Mouse (Mus musculus): ENCODE results near the gene Sulf2.
"Not testable (repeated sequence)": the region's sequence is repeated elsewhere in the genome, so short reads cannot be mapped to it uniquely, and the experiment has no call there.

Gene Sulf2

DNA sequence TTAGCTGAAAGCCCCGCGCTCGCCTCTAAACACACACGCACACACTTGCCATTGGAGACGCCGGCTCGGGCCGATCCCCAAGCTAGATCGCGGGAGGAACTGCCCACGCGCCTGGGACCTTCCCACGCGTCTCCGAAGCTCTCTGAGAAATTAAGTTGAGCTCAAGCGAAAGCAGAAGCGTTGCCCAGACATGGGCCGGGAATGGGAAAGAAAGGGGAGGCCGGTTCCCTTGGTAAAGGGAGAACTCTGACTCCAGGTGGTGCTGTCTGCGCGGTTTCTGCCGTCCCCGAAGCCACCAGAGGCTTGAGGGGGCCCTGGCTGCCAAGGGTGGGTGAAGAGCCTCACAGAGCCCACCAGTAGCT, at the start of gene Sulf2:
Gene Sulf2, minus strand, starts transcription at position 210 of the 362 bp plus-strand sequence.
- DNase-seq: peak; percentile 77 to 85

DNA sequence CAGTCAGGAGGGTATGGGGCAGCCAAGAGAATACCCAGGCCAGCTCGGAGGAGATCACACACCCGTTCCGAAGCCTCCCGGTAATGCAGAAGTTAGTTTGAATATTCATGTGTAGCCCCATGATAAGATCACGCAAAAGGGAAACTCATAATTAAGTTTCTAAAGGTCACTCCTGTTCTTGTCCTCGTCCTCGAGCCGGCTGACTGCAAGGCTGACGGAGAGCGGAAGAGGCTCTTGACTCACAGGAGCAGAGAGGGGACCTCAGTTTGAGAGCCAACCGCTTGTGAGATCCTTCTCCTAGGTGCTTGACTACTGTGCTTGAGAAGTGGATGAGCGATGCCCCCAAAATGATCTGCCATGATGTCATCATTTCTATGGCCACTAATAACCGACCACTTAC, 48.7 kb upstream of the Sulf2 start:
- no peak for DNase-seq

DNA sequence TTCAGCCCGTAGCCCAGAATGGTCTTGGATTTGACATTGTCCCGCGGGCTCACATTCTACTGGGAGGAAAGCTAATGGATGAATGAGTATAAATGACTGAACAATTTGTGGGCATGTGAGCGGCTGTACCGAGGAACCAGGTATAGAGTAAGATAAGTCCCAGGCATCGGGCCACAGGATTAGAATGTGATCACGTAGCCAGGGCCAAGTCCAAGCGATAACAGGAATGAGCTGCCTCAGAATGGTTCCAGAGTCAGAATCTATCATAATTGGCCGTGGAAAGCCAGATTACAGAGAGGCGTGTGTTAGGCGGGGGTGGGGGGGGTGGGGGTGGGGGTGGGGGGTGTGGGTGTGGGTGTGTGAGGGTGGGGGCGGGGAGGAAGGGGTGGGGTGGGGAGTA, 48.2 kb upstream of the Sulf2 start:
- no peak for DNase-seq

DNA sequence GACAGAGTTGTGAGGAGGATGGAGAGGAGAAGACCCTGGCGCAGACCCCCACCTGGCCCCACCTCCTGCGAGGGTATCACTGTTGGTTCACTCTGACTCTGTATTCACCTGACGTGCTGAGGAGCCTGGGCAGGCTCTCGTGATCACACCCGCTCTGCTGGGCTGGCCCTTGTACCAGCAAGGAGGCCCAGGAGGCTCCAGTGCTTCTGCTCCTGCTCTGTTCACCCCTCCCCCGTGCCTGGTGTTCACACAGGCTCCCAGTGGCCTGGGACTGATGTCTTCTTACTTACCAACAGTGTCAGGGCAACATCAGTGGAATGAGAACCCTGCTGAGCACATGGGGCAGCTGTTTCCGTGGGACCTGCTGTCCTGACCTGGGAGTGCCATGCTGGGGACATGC, 42.5 kb upstream of the Sulf2 start:
- no peak for DNase-seq

DNA sequence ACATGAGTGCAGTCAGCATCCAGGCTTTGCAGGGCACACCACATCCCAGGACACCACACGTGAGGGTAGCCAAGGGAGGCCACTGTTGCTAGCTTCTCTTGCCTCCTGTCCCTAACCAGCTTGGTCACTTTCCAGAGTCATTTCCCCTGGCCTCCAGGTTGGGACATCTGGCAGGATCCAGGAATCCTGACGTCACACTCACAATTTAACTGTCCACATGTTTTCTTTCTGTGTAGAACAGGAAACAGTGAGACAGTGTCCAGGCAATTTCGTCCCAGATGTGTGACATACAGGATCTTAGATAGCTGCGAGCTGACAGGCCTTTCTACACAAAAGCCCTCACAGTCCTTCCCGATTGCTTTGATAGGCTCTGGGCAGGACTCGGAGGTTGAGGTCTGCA, 41.6 kb upstream of the Sulf2 start:
- no peak for DNase-seq

DNA sequence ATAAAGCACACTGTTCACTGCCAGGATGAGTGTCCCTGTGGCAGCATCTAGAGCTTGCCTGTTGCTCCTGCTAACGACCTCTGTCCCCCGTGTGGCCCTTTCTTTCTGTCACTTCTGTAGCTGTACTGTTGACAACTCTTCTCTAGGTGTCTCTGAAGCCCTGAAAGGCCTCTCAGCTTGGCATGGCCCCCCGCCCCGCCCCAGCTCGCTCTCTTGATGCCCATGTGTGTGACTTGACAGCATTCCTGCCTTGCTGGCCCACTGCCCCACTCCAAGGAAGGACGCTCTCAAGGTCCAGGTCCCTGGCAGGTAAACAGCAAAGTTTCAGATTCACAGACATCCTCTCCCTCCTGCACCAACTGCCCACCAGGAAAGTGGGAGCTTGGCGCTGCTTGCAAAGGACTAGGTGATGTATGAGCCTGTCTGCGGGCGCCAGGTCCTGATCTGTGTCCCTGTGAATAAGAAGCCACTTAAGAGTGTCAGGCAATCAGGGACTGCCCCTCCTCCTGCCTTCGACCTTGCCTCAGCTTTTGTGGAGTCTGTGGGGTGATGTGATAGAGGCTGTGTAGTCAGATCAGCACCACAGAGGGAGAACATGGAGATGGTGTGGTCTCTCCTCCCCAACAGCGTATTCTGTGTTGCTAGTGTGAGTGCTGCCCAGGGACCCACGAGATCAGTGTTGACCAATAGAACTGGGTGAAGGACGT, 40.8 kb upstream of the Sulf2 start:
- DNase-seq: no peak

DNA sequence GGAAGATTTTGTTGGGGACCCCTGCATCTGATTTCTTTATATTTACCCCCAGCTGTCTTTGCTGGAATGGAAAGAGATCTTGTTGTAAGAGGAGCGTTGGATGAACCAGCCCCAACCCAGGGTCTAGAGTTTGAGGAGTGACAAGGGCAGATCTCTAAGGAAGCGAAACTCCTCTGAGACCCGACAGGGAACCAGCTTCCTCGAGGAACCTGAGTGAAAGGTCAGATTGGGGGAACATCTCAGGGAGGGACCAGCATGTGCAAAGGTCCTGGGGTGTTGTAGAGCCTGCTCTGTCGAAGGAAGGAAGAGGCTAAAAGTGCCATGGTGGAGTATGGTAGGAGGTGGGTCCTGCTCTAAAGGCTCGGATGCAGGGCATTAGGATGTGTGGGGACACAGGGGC, 39.6 kb upstream of the Sulf2 start:
- no peak for DNase-seq

DNA sequence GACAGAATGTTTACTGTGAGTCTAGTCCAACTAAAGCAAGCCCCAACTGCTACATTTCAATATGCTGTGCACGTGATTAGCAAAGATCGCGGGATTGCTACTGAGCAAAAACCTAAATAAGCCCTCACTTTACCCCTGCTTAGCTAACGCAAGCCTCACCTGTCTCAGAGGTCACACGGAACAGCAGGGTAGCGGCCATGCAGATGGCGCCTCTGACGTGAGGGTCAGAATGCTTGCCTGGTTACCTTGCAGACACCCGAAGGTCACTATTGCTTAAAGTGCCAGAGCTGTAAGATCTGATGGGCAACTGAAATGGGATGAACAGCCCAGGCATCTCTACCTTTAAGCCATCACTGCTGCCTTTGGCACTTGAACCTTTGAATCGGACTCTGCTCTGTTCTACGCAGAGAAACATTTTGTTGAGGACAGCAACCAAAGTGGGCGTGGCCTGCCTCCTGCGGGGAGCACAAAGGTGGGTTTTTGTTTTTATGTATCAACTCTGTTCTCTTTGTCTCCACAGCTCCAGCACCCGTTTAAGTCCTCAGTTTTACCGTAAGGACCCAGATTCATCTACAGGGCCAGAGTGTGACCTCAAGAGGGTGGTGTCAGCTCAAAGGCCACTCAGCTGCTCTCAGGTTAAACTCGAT, 38.8 kb upstream of the Sulf2 start:
- no peak for DNase-seq

DNA sequence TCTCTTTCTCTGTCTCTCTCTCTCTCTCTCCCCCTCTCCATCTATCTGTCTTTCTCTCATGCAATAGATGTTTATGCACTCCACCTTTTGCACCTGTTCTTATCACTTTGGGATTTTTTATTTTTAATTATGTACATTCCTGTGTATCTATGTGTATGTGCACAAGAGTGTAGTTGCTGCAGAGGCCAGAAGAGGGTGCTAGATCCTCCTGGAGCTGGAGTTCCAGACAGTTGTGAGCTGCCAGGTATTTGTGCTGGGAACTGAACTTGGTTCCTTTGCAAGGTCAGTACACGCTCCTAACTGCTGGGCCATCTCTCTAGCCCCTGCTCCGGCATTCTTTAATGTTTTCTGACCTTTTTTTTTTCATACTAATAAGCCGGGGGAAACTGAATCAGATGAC, 38.0 kb upstream of the Sulf2 start:
- no peak for DNase-seq

DNA sequence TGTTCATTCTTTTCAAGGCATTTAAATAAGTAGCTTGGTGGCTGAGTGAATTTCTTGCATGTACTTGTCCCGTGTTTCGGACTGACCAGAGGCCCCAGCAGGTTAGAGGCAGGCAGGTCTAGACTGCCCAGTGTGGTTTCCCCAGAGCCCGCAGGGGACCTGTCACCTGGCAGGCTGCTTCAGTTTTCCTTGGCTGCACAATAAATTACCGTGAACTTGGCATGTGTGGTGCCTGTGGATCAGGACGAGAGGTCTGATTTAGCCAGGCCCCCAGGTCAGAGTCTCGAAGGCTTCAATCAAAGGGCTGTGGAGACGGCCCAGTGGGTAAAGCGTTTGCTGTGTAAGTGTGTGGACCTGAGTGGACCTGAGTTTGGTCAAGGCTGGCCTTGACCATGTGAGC, 35.4 kb upstream of the Sulf2 start:
- DNase-seq: no peak

DNA sequence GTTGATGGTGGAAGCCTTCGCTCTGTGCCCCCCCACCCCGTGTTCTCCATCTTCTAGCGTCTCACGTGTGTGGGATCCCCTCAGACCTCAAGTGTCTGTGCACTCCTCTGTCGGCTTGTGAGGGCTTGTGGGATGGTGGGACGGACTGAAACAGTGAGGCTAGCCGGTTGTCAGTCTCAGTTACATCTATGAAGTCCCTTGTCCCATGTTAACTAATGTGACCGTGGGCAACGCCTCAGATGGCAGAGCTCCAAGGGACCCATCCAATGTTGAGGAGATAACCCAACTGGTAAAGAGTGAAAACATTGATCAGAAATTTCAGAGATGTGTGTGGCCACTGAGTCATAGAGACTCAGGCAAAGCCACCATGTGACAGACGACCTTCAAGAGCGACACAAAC, 33.7 kb upstream of the Sulf2 start:
- no peak for DNase-seq

DNA sequence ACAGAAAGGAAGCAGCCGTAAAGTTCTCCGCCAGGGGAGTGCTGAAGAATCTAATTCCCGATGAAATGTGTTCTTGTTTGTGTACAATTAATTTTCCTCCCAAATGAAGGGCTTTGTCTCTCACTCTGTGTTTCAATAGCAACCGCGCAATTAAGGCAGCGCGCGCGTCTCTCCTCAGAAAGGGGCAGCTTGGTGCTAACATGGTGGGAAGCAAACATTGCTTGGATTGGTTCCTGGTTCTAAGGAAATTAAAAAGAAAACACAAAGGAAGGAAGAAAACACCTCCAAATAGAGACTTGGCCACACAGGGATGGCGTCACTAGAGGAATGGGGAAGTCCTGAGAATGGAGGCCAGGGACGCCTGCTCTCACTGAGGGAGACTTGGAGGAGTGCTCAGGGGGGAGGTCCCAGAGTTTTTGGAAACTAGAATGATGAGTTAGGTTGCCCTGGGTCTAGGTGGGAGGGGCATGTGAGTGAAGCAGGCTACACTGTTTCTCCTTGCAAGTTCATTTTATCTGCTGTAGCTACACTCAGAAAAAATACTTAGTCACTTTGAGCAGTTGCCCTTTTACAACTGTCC, 32.5 kb upstream of the Sulf2 start:
- DNase-seq: peak in 1 of 2 experiments; percentile 17

DNA sequence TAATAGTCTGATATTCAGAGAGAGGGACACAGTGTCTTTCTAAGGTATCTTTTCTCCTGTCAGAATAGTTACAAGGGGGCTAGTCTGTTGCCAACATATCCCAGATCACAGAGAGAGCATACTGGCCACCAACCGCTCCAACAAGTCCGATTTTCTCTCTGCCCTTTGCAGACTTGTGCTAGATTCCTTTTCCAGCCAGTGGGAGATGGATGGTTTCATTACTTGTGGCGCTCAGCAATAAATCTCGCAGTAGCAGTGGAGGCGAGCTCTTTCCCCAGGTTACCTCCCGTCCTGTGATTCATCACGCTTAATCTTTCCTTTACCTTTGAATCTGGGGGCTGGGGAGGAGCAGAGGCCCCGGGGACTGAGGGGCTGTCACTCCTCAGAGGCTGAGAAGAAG, 31.9 kb upstream of the Sulf2 start:
- not testable (repeated sequence) for DNase-seq

DNA sequence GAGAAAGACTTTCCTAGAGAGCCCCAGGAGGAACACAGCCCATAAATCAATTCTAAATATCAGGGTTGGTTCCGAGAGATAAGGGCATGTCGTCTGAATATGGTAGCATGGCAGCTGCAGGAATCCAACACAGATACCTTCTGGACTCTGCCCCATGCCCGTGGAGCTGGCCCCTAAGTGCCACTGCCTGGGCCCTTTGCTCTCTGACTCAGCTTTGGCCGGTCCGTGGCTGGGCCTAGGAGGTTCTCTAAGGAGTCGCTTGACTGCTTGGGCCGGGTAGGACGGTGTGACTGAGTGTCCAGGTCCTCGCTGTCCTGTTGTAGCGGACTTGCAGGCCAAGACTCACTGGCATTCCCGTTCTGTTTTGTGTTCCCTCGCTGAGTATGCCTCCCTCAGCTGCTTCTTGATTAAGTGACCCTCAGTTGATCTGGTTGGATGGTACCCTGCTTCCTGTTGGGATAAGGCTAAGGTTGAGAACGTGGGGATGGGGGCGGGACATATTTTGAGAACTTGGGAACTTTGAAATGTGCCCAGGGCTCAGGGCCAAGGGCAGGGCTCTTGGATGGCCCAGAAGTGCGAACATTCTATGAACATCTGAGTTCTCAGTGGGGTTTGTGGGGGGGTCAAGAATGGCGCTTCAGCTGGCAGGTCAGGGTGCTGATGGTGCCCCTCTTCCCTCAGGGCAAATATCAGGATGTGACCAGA, 30.9 kb upstream of the Sulf2 start:
- no peak for DNase-seq

DNA sequence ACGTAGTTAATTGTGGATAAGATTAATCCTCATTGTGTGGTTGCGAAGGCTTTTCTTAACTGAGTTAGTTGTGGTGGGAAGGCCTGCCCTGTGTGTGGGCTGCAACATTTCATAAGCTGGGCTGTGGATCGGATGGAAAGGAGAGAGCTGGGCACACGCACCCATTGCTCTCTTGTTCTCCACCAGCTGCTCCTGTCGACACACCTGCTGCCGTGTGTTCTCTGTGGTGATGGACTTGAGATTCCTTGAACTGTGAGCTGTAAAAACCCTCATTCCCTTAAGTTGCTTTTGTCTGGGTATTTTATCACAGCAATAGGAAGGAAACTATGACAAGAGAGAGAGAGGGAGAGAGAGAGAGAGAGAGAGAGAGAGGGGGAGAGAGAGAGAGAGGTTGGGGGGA, 30.3 kb upstream of the Sulf2 start:
- DNase-seq: no peak

DNA sequence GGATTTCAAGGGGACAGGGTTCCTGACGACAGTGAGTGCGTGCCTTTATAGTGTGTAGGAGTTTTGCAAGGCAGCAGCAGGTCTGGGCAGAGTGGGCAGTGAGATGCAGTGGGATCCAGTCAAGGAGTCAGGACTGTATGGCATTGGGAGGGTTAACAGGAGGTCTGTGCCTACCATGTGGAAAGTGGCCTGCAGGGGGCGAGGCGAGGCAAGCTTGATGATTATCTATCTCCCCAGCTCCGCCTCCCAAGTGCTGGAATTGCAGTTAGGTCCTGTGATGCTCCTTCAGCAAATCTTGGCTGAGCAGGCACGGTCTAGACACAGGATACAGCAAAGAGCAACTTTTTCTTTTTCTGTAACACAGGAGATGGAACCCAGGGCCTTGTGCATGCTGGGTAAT, 29.0 kb upstream of the Sulf2 start:
- DNase-seq: no peak

DNA sequence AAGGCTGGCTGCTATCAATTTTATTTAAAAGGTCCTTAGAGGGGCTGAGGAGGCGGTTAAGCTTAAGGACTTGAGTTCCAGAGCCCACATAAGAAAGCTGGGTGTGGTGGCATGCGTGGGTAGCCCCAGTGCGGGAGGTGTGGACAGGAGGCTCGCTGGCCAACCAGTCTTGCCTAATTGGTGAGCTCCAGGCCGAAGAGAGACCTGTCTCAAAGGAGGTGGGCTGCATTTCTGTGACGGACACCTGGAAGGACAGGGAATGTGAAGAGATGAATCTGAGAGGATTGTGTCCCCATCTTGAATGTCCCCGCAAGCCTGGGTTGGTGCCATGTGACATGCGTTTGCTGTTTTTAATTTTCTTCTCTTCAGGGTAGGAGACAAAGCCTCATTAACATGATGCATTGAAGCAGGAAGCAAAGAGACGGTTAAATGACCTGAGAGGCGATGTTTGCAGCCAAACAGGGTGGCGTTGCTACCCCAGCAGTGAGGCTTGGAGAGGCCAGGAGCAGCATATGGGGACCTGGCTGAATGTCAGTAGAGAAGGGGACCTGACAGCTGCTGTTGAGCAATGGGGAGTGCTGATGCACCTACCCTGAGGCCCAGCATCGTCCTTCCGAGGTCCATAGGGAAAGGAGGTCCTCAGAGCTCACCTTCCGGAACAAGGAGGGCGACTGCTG, 26.7 kb upstream of the Sulf2 start:
- no peak for DNase-seq

DNA sequence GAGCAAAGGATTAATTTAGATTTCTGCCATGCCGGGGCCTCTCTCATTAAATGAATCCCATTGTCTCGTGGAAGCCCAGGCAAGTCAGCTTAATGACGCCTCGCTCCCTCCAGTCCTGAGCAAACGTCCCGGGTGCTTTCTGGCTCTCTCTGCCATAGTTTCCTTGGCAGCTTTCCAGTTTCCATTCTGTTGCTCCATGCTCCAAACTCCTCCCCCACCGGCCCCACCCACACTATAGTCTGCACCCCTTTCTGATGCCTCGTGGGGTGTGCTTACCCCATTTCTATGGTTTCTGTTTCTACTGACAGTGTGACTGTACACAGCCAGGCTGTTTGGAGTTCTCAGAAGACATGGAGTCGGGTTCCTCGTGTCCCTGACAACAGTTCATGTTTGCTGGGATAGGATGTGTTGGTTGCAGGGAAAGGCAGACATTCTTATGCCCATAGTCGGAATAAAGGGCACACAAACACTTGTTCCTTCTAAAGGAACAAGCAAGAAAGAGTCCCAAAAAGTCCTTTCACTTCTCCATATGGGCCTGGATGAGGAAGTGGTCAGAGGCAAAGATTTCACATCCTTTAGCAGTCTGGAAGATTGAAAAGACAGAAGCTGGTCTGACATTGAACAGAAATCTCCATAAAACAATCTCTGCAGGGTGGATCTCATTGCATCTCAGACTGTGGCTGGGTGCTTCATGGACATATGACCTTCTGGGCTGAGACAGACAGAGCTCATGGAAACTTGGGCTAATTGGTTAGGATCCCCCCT, 25.5 kb upstream of the Sulf2 start:
- DNase-seq: peak; percentile 85 to 87

DNA sequence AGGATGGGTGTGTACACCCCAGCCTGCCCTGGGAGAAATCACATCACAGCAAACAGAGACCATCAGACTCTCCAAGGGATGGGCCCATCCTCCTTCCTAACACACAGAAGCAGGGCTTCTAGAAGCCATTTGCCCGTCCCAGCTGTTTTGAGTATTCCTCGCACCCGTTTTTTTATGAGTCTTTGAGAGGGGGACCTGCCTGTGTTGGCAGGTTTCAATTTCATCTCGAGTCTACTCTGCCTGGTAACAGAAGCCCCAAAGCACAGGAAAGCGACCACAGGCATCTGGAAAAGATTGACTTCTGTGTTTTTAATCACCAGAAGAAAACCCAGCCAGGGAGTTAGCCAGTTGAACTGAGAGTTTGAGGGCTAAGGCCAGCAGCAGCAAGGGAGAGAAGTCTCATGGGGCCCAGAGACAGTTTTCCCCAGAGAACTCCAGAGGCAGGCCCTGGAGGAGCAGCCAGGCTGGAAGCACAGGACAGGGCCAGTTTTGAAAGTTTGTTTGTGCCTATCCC, 24.7 kb upstream of the Sulf2 start:
- DNase-seq: no peak

DNA sequence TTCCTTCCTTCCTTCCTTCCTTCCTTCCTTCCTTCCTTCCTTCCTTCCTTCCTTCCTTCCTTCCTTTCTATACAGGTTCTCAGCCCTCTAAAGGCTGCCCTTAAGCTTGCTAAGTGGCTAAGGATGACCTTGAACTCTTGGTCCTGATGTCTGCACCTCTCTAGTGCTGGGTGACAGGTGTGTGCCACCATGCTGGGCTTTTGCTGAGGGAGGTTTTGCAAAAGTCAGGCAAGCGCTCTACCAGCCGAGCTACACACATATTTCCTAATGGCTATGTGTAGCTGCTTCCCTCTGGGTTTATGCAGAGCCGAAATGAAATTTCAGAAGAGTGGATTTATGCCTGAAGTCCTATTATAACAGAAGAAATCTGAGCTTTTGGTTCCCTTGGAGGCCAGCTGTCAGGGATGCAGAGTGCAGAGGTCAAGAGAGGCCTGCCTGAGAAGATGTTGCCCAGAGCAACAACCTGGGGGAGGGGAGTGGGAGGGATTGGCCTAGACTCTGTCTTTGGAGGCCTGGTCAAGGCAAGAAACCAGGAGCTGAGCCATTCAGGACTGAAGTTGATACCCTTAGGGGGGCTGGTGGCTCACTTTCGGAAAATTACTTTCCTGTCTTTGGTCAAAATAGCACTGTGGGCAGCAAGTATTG, 24.1 kb upstream of the Sulf2 start:
- peak; percentile 18 to 39 for DNase-seq

DNA sequence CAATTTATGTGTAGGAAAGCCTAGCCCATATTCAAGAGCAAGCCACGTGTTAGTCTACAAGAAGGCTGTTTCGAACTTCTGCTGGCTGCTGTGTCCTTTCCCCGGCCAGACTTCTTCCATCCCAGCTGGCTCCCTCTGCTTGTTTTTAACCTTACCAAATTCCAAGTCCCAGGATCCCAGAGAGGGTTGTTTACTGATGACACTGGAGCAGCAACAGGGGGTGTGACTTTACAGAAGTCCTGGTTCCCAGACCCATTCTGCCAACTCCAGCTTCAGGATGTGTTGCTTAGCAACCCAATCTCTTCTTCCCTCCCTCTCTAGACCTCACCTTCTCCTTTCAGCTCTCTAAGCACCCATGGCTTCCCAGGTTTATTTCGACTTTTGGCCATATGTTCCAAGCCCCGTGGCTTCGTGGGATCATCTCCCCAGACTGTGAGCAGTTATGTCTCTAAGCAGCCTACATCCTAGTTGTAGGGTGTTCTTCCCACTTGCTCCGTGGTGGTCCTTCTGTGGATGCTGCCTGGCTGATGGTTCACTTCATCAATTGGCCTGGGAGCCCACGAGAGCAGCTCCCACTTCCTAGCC, 20.2 kb upstream of the Sulf2 start:
- no peak for DNase-seq

Data from lung, postnatal 4 days (tissue).